Mouse (Mus musculus): ENCODE measurements around the gene Pthlh. TPM values are rescaled to one million over a fixed set of nuclear protein-coding genes. Genes with fewer than 3 reads are reported as not detected.
A peak's percentile ranks its signal among the peaks of the same experiment; 100 is the strongest.

Gene Pthlh
- polyA plus RNA-seq, 1 experiment from 2014 or later, result 1.4 TPM

DNA sequence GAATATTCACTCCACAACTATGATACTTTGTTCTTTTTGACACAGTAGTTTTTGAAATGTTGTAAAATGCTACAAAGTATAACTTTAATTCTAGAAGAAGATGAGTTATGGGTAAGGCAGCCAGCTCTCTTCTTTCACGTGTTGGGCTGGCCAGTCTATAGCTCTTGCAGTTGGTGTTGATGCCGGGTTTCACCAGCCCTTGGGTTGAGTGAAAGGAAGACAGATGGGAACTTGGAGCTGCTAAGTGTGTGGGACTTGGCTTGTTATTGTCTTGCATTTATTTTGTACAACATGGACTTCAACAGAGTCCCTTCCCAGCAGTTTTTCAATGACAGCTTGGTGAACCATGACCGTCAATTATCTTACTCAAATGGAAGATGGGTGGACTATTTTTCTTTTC lies 16.2 kb downstream of the Pthlh start:
- no peak overlapping the region for H3K9ac ChIP-seq (ENCODE audit: low read depth, low read length)
- H3K4me2 ChIP-seq (ENCODE audit: low read length), result no peak overlapping the region
- no peak for ATAC-seq (replicated peaks; ENCODE audit: low FRiP score, low read depth)
- TF ChIP-seq CTCF (IDR thresholded peaks at IDR 0.05; ENCODE audit: low read depth), result no peak
- H3K9me3 ChIP-seq (replicated peaks; ENCODE audit: low read length), result no peaks in the 10 kb centered on the region
- no peaks in the 10 kb centered on the region for H3K4me1 ChIP-seq (replicated peaks; ENCODE audit: insufficient read depth, low read length)
- H3K27me3 ChIP-seq (ENCODE audit: insufficient read depth, low read length), result no peaks in the 10 kb centered on the region
- H3K4me3 ChIP-seq (replicated peaks; ENCODE audit: low read depth, low read length), result no peak overlapping the region
- 74% methylated on average over 3 of the region's 3 CpGs for WGBS
- DNase-seq (ENCODE audit: low spot score), result no peak
- H3K27ac ChIP-seq, result no peak overlapping the region
- H3K36me3 ChIP-seq (ENCODE audit: insufficient read depth, low read length), result no peaks in the 10 kb centered on the region

DNA sequence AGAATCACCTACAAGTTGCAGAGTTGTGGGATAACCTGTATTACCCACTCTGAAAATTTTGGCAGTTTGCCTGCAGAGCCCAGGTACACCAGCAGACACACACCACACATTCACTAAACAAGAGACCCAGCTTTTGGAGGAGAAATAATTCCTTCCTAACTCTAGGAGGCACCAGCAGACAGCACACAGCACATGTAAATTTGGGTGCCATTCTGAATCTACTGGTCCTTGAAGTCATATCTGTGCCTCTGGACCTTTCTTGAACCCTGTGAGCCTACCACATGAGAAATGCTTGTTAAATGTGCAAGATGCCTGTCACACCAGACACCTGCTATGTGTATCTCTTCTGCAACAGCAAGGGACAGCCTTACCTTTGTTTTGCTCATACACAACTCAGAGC lies 19.7 kb downstream of the Pthlh start:
- H3K9ac ChIP-seq (ENCODE audit: low read depth, low read length), result no peak overlapping the region
- H3K9me3 ChIP-seq (replicated peaks; ENCODE audit: low read length), result no peaks in the 10 kb centered on the region
- peak; percentile 47; the same call in 1 of the 2 replicates for TF ChIP-seq CTCF (IDR thresholded peaks at IDR 0.05; ENCODE audit: low read depth)
- DNase-seq (ENCODE audit: low spot score) (no peak), ATAC-seq (replicated peaks; ENCODE audit: low FRiP score, low read depth) (no peak)
- H3K4me3 ChIP-seq (replicated peaks; ENCODE audit: low read depth, low read length), result no peak overlapping the region
- no peak overlapping the region for H3K27ac ChIP-seq
- no peaks in the 10 kb centered on the region for H3K4me1 ChIP-seq (replicated peaks; ENCODE audit: insufficient read depth, low read length)
- H3K36me3 ChIP-seq (ENCODE audit: insufficient read depth, low read length), result no peaks in the 10 kb centered on the region
- no peaks in the 10 kb centered on the region for H3K27me3 ChIP-seq (ENCODE audit: insufficient read depth, low read length)
- no peak overlapping the region for H3K4me2 ChIP-seq (ENCODE audit: low read length)

DNA sequence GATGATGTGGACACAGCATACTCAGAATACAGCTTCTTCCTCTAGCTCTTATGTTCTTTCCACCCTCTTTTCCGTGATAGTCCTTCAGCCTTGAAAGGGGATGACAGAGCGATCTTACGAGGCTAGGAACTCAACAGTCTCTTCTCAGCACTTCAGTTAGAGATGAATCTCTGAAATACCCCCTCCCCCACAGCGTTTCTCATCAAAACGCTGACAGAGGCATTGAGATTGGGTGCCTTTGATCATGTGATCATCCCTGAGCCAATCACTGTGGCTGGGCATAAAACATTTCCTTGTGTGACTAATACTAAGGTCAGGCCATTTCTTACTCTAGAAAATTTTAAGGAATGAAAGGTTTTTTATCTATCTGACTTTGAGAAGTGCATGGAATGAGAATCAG lies 20.3 kb downstream of the Pthlh start:
- H3K27me3 ChIP-seq (ENCODE audit: insufficient read depth, low read length), result no peaks in the 10 kb centered on the region
- H3K9me3 ChIP-seq (replicated peaks; ENCODE audit: low read length), result no peaks in the 10 kb centered on the region
- DNase-seq (ENCODE audit: low spot score) (no peak), ATAC-seq (replicated peaks; ENCODE audit: low FRiP score, low read depth) (no peak)
- no peak overlapping the region for H3K9ac ChIP-seq (ENCODE audit: low read depth, low read length)
- H3K27ac ChIP-seq, result no peak overlapping the region
- TF ChIP-seq CTCF (IDR thresholded peaks at IDR 0.05; ENCODE audit: low read depth), result no peak
- WGBS, result 56% methylated on average over 5 of the region's 5 CpGs
- H3K4me3 ChIP-seq (replicated peaks; ENCODE audit: low read depth, low read length), result no peak overlapping the region
- H3K4me2 ChIP-seq (ENCODE audit: low read length), result no peak overlapping the region
- H3K4me1 ChIP-seq (replicated peaks; ENCODE audit: insufficient read depth, low read length), result no peaks in the 10 kb centered on the region
- H3K36me3 ChIP-seq (ENCODE audit: insufficient read depth, low read length), result no peaks in the 10 kb centered on the region

DNA sequence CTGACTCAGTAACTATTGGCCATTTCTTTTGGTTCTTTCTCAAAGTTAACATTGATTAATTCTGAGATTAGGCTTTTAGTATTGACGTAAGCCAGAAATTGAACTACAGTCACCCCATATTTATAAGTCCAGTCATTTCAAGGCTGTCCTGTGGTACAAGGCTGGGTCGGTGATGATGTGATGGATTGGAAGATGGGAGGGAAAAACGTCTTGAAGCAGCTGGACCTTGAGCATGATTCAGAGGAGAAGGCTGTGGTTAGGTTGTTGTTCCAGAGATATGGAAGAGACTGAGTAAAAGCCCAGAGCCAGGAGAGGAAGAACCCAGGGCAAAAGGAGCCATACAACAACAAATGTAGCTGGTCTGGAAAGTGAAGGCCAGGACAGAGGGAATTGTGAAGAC lies 22.4 kb downstream of the Pthlh start:
- ATAC-seq (replicated peaks; ENCODE audit: low FRiP score, low read depth) (no peak), DNase-seq (ENCODE audit: low spot score) (no peak)
- H3K4me3 ChIP-seq (replicated peaks; ENCODE audit: low read depth, low read length), result no peak overlapping the region
- no peak for TF ChIP-seq CTCF (IDR thresholded peaks at IDR 0.05; ENCODE audit: low read depth)
- H3K27ac ChIP-seq, result no peak overlapping the region
- H3K9me3 ChIP-seq (replicated peaks; ENCODE audit: low read length), result no peaks in the 10 kb centered on the region
- no peaks in the 10 kb centered on the region for H3K27me3 ChIP-seq (ENCODE audit: insufficient read depth, low read length)
- no peak overlapping the region for H3K9ac ChIP-seq (ENCODE audit: low read depth, low read length)
- WGBS, result 75% methylated on average over 3 of the region's 3 CpGs
- H3K4me2 ChIP-seq (ENCODE audit: low read length), result no peak overlapping the region
- no peaks in the 10 kb centered on the region for H3K4me1 ChIP-seq (replicated peaks; ENCODE audit: insufficient read depth, low read length)
- H3K36me3 ChIP-seq (ENCODE audit: insufficient read depth, low read length), result no peaks in the 10 kb centered on the region

DNA sequence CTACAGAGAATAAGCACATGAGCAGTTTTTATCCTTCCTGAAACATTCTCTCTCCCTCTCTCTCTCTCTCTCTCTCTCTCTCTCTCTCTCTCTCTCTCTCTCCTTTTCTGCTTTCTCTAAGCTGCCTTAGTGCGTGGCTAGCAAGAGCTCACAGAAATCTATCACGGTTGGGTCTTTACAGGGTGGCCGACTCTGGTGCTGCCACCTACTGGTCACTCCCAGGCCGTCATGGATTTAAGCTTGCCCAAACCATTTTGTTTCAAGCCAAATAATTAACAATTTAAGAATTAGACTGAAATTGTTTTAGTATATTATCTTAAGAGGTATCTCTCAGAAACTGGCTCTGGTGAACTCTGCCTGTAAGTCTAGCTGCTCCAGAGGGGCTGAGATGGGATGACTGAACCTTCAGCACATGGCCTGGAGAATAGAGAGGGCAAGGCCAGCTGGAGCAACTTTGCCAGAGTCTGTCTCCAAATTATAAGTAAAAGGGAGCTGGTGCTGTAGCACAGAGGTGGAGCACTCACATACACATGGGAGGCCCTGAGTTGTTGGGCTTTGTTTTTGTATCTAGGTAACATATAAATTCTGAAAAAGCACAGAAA lies 23.7 kb downstream of the Pthlh start:
- 9% methylated on average over 4 of the region's 4 CpGs for WGBS
- Histone ChIP-seq H3K4me2 (ENCODE audit: low read length) (no peak overlapping the region), H3K9me3 (replicated peaks; ENCODE audit: low read length) (no peaks in the 10 kb centered on the region), H3K4me1 (replicated peaks; ENCODE audit: insufficient read depth, low read length) (no peaks in the 10 kb centered on the region), H3K9ac (ENCODE audit: low read depth, low read length) (no peak overlapping the region), H3K27me3 (ENCODE audit: insufficient read depth, low read length) (no peaks in the 10 kb centered on the region), H3K27ac (no peak overlapping the region), H3K4me3 (replicated peaks; ENCODE audit: low read depth, low read length) (no peak overlapping the region), H3K36me3 (ENCODE audit: insufficient read depth, low read length) (no peaks in the 10 kb centered on the region)
- peak; percentile 79 for TF ChIP-seq CTCF (IDR thresholded peaks at IDR 0.05; ENCODE audit: low read depth)
- DNase-seq (ENCODE audit: low spot score), result peak; percentile 81
- ATAC-seq (replicated peaks; ENCODE audit: low FRiP score, low read depth), result no peak; the same call in 1 of the 2 replicates

DNA sequence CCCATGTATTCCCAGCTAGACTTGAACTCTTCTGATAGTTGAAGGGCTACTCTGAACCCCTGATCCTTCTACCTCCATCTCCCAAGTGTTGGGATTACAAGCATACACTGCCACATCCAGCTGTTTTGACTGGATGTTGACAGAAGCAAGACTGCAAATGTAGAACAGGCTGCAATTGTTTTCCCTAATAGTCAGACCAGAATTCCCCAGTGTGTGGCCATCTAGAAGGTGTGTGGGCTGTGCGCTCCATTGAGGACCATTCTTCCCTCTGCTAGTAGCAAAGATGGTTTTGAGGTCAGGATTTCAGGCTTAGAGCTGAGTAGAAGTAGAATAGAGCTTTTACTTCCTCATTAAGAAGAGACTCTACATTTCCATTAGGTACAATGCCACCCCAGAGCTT lies 37.3 kb downstream of the Pthlh start:
- H3K9ac ChIP-seq (ENCODE audit: low read depth, low read length), result no peak overlapping the region
- no peaks in the 10 kb centered on the region for H3K9me3 ChIP-seq (replicated peaks; ENCODE audit: low read length)
- no peak overlapping the region for H3K4me3 ChIP-seq (replicated peaks; ENCODE audit: low read depth, low read length)
- ATAC-seq (replicated peaks; ENCODE audit: low FRiP score, low read depth) (no peak), DNase-seq (ENCODE audit: low spot score) (no peak)
- no peaks in the 10 kb centered on the region for H3K36me3 ChIP-seq (ENCODE audit: insufficient read depth, low read length)
- H3K4me1 ChIP-seq (replicated peaks; ENCODE audit: insufficient read depth, low read length), result no peaks in the 10 kb centered on the region
- H3K27ac ChIP-seq, result no peak overlapping the region
- H3K27me3 ChIP-seq (ENCODE audit: insufficient read depth, low read length), result no peaks in the 10 kb centered on the region
- H3K4me2 ChIP-seq (ENCODE audit: low read length), result no peak overlapping the region
- no peak for TF ChIP-seq CTCF (IDR thresholded peaks at IDR 0.05; ENCODE audit: low read depth)
- 92% methylated on average over 1 of the region's 1 CpGs for WGBS

DNA sequence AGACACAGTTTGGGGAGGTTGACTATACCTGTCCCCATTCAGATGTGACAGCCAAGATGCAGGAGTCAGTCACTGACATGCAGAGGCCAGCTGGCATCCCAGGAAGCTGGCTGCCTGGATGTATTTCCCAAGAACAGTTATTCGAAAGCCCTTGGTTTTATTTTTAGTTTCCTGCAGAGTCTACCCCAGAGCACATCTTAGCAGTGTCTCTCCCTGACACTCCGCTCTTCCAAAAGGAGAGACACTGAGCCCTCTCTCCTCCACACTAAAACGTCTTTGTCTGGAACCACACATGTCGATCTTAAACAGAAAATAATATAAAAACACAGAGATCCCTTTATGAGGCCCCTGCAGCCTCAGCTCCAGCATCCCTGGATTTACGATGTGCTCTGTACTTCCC lies 44.9 kb downstream of the Pthlh start:
- ATAC-seq (replicated peaks; ENCODE audit: low FRiP score, low read depth) (no peak), DNase-seq (ENCODE audit: low spot score) (no peak)
- H3K9ac ChIP-seq (ENCODE audit: low read depth, low read length), result no peak overlapping the region
- H3K9me3 ChIP-seq (replicated peaks; ENCODE audit: low read length), result no peaks in the 10 kb centered on the region
- H3K27me3 ChIP-seq (ENCODE audit: insufficient read depth, low read length), result no peaks in the 10 kb centered on the region
- no peaks in the 10 kb centered on the region for H3K36me3 ChIP-seq (ENCODE audit: insufficient read depth, low read length)
- no peak overlapping the region for H3K4me3 ChIP-seq (replicated peaks; ENCODE audit: low read depth, low read length)
- 34% methylated on average over 5 of the region's 5 CpGs for WGBS
- H3K4me2 ChIP-seq (ENCODE audit: low read length), result no peak overlapping the region
- no peak overlapping the region for H3K27ac ChIP-seq
- H3K4me1 ChIP-seq (replicated peaks; ENCODE audit: insufficient read depth, low read length), result no peaks in the 10 kb centered on the region
- no peak for TF ChIP-seq CTCF (IDR thresholded peaks at IDR 0.05; ENCODE audit: low read depth)

Measured in kidney, postnatal 0 days (tissue).